Mouse (Mus musculus) ZHBTc4 (cell line): ENCODE data around the gene Plekhg1.

Experiments used
- DNase-seq: peaks from one replicate; pipeline ENCODE4 v3.0.0-alpha.2; 2011; ENCODE audit warnings: low read depth, low spot score

Plekhg1 gene

DNA sequence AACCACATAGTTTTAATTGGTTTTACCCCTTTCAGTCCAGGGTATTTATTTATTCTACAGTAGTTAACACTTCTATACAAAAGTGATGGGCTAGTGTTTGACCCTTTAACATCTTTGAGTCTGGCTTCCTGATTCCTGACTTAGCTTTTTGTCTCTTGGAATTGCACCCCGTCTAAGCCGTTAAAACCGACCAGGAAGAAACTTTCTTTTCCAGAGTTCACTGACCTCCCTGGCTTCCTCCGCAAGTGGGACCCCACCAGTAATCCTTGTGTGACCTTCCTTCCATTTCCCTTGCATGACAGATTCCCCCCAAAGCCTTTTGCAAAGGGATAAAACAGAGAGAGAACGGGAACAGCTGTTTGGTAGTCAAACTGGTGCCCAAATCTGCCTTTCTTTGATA lies 1.6 kb downstream of the Plekhg1 start:
- DNase-seq, result no peak

DNA sequence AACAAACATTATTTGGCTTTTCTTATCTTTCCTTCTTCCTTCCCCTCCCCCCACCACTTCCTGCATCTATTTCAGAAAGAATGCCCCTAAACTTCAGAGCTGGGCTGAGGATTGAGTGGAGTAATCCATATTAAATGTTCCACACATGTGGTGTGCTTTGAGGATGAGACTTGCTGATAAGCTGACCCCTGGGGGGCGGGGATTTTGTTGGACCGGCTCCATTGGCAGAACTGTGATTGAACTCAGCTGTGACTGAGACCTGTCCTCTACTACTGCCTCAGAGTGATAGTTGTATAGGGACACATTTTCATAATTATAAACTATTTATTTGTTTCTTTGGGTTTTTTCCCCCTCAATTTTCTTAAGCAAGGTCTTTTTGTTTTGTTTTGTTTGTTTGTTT lies 2.9 kb downstream of the Plekhg1 start:
- no peak for DNase-seq

DNA sequence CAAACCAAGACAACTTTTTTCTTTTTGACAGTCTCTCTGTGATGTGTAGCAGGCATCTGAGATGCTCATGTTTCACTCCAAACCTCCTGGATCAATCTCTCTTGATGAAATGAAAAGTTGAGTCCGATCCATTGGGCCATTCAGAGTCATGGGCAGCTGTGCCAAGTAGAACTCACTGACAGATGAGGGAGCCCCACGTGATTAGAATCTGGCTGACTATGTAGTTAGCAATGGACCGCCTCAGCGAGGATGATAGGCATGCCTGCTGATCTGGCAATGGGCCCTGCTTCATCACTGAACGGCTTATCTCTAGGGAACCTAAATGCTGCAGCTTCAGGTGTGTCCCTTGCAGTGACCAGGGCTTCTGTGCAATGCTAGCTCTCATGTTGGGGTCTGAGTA lies 3.7 kb downstream of the Plekhg1 start:
- no peak for DNase-seq

DNA sequence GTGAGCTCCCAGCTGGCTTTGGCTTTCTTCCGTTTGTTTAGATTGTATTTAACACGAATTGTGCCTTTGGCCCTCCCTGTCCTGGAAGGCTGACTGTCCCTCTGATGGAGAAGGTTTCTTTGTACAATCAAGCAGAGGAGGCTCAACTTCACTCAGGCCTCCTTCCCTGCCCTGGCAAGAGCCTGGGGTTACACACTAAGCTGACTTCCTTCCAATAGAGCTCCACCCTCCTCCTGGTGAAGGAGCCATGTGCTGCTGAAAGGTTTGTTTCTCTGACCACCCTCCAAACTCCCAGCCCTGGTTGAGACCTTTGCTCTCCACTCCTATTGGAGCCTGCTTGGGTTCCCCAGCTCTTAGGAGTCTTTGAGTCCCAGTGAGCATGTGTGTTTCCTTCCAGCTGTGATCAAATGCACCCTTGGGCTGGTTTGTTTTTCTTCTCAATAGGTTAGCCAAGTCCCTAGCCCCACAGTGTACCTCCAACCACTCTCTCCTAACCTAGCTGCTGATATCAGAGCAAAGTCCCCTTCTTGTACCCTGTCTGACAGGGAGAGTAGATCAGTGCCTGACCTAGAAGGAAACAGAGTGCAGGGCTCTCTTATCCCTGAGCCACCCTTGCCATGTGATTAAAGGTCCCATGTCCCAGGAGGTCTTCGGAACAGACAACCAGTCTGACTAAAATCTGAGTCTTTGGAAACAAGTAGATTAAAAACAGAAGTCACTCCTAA lies 6.8 kb downstream of the Plekhg1 start:
- DNase-seq, result no peak

DNA sequence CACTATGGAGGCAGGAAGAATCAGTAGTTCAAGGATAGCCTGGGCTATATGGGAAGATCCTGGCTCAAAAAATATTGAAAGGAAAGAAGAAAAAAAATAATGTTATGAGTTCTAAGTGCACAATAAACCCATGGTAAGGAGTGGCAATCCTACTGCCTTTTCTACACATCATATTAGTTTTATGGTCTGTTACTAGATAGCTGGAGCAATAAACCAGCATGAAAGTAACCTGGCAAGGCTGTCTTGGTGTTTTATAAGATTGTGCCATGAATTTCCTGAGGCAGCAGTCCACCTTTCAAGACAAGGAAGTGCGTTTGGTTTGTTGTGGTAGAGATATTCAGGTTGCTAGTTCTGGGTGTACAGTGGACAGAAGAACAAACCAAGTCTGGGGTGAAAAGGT lies 9.4 kb downstream of the Plekhg1 start:
- DNase-seq, result no peak

DNA sequence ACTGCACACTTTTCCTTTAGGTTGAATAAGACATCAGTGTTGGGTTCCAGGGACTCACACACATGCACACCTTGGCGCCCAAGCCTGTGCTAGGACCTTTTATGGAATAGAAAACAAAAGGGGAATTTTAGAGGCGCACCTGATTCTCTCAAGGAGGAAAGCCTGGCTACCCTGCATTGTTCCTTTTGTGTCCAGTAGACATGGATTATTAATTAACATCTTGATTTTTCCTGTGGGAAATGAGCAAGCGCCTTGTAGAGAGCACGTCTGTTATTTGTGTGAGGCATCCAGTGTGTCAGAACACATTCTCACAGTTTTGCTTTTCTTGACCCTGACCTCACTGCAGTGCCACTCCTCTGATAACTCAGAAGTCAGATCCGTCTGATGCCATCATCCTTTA lies 21.8 kb downstream of the Plekhg1 start:
- no peak for DNase-seq

- DNase-seq, result no peak
Measured at GRCm38 (mm10) chr10:3763199-3763598, 23.0 kb downstream of the Plekhg1 start.

DNA sequence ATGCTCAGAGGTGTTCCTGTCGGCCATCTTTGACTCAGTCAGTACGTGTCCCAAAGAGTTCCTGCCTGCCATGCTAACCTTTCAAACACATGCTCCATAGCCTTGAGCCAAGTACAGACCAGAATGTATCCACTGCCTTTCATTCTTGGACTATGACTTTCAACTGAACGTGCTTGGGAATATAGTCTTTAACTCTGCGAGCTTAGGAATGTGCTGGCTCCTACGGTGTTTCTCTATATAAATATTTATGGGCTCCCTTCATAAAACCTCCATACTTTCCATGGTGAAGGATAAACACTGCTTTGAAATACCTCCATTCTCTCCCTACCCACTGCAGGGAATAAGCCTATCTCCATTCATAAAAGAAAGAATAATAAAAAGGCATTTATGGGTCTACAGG lies 29.0 kb downstream of the Plekhg1 start:
- DNase-seq, result no peak

DNA sequence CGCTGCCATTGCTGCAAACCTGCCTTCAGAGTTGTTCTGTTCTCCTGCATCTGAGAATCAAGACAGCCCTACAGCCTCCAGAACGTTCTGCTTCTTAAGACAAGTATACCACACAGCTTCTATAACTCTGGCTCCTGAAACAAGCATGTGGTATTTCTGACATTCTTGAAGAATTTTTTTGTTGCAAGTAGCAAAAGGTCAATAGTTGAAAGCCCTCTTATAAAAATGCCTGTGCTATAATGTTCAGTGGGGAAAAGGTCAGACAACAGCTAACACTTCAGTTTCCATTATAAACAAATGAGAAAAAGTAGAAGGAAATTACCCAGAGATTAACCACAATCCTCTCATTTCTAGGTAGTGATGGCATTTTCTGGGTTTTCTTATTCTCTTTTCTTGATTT lies 34.2 kb downstream of the Plekhg1 start:
- no peak for DNase-seq

- no peak for DNase-seq
Measured at GRCm38 (mm10) chr10:3776761-3777160, 36.6 kb downstream of the Plekhg1 start.

- peak; percentile 60 for DNase-seq
Measured at GRCm38 (mm10) chr10:3785362-3785761, 45.2 kb downstream of the Plekhg1 start.

DNA sequence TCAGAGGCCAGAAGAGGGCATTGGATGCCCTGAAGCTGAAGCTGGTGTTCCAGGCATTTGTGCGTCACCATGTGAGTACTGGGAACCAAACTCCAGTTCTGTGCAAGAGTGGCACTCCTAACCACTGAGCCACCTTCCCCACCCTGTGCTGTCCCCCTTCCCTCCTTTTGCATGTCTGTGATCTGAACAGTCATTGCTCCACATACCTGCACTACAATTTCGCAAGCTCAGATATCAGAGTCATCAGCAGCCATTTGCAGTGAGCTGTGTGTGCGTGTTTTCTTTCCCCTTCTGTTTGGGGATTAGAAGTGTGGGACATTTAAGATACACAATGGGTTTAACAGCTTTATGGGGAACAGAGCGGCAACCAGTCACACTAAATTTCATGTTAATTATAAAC lies 46.4 kb downstream of the Plekhg1 start:
- no peak for DNase-seq

GRCm38 (mm10) chr10:3787006-3787405 lies 46.8 kb downstream of the Plekhg1 start:
- DNase-seq, result no peak

- no peak for DNase-seq
Measured at GRCm38 (mm10) chr10:3793825-3794224, 53.7 kb downstream of the Plekhg1 start.

DNA sequence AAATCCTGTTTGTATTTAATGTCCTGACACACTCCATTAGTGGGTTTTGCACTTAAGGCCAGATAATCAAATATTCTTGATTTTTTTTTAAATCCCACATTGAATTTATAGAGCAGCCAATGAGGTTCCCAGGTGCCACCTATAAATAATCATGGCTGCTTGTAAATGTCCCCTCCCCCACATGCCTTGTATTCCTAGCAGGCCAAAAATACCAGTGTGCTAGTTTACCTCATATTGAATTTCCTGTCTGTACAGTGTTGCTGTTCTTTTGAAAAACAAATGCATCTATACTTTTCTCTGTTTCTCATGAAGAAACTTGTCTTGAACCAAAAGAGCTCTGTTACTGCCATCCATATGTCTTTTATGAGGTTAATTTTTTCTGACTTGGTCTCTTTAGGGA lies 59.3 kb downstream of the Plekhg1 start:
- no peak for DNase-seq

GRCm38 (mm10) chr10:3801254-3801653 lies 61.1 kb downstream of the Plekhg1 start:
- DNase-seq, result peak; percentile 58

DNA sequence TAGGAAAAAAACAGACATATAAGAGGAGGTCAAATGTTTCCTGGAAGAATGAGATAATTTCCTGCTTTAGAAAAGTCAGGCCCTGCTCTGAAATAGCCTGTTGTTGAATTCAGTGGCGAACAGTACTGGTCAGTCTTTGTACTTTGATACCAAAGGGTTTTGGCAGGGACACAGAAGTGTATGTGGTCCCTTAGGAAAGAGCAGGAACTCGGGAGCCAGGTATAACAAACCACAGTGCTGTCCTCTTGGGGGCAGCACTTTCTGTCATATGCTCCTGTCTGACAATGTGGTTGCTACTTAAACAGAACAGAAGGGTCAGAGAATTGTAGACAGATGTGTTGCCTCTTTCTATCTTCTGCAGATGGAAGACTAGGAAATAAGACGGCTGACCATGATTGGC lies 65.2 kb downstream of the Plekhg1 start:
- DNase-seq, result peak; percentile 42

DNA sequence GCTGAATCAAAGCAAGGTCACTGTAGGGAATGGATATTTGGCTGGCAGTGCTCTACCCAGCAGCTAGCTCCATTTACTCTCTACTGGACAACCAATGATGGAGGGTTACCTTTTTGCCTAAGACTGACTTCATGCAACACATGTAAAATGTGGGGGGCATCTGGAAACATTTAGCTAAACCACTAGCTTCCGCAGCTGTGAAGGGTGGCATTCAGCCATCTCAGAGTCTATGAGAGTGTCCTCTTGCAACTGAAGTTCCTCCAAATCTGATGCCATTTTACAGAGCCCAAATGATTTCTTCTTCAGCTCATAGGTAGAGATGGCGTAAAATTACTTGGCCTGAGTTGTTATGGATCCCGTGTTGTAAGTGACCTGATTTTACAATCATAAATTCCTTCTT lies 67.8 kb downstream of the Plekhg1 start:
- no peak for DNase-seq

- no peak for DNase-seq
Measured at GRCm38 (mm10) chr10:3810476-3811273, 70.5 kb downstream of the Plekhg1 start.

DNA sequence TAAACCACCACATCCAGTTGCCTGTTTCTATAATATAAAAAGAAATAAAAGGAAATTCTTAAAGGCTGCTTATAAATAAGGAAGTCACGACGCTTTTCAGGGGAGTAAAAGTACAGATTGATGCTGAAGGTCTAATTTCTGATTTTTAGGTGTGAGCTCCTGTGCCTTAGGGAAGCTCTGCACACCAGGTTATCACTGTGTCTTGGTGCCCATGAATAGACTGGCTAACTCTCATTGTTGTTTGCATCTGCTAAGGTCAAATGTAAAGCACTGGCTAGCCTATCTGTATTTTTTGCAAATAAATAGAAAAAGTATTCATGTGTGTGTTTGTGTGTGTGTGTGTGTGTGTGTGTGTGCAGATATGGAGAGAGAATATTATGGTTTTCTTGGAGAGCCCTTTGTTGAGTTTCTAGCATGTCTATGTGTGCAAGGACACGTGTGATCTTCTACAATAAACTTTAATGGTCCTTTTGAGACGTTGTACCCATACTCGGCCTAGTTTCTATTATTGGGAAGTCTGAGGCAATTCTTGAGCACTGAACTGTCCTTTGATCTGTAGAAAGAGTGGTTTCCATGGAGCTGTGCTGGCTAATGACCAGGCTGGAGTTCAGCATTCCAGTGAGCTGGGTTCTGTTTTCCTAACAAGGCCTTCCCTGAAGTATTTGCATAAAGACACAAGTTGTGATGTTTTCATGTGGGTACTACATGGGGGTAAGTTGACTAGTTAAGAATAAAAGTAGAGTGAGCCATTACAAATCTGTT lies 79.0 kb downstream of the Plekhg1 start:
- no peak for DNase-seq

DNA sequence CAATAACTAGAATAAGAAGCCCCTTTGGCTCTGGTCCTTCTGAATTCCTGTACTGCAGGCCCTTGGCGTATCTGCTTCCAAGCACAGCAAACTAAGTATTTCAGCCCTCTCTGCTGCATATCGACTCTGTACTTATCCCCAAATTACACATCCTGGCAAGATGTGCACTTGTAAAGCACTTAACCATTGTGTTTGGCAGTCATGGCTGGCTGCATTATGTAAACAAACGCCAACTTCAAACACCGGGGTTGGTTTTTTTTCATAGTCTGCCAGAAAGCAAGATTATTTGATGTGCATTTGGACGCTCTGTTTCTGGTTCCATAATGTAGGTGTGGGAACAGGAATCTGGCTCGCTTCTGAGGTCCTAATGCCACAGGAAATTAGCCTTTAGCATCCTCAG lies 83.7 kb downstream of the Plekhg1 start:
- no peak for DNase-seq

DNA sequence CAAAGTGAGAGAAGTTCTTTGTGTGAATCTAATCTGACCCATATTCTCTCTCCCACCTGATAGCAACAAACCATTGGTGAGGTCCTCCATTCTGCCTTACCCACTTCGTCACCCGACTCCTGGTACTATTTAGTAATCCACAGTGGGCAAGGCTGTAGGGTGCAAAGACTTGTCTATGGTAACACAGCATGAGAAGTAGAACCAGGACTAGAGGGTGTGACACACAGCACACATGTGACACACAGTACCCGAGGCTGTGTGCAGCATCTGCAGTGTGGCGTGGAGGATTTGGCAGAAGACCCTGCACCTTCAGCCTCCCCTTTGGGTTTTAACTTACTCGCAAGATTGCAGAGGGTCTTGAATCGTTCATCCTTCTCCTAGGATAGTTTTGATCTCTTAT lies 85.9 kb downstream of the Plekhg1 start:
- no peak for DNase-seq

- no peak for DNase-seq
Measured at GRCm38 (mm10) chr10:3827368-3827767, 87.2 kb downstream of the Plekhg1 start.
